Mouse (Mus musculus): ENCODE data around the gene Lsm4. TPM values are rescaled to one million over a fixed set of nuclear protein-coding genes. Genes with fewer than 3 reads are reported as not detected.

The Lsm4 gene
- total RNA-seq, 2 experiments from 2014 or later = 187 to 312 TPM

DNA sequence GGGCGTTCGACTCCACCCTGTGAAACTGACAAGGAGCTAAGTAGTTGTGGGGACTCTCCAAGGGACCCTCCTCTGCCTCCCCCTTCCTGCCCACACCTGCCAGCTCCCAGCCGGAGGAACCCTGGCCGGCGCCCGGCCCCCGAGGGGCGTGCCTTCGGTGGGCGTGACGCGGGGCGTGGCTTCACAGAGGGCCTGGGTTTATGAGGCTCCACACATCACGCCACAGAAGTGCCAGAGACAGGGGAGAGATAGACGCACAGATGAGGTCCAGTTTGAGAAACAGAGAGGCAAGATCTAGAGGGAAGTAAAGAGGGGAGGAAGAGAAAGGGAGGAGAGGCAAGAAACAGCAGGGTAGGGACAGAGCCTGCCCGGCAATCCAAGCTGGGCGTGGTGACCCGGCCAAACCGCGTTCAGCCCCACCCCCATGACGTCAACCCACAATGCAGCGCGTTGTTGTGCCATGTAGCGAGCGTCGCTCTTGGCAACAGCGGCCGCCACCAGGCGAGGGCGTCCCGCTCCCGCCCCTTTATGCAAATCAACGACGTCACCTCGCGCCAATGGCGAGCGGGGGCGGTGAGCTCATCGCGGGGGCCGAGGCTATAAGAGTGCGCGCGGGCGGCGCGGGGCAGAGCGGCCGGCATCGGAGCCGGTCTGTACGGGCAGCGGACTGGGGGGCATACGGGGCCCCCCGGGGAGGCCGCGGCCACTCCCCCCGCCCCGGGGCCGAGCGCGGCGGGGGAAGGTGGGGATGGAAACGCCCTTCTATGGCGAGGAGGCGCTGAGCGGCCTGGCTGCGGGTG is 25.5 kb downstream of the Lsm4 start, which contains the start of gene Jund:
TSS of gene Jund (plus strand) at position 640 of the 800 bp plus-strand sequence.
- ATAC-seq (replicated peaks; ENCODE audit: poor library complexity, severe bottlenecking) = peak; percentile 54

DNA sequence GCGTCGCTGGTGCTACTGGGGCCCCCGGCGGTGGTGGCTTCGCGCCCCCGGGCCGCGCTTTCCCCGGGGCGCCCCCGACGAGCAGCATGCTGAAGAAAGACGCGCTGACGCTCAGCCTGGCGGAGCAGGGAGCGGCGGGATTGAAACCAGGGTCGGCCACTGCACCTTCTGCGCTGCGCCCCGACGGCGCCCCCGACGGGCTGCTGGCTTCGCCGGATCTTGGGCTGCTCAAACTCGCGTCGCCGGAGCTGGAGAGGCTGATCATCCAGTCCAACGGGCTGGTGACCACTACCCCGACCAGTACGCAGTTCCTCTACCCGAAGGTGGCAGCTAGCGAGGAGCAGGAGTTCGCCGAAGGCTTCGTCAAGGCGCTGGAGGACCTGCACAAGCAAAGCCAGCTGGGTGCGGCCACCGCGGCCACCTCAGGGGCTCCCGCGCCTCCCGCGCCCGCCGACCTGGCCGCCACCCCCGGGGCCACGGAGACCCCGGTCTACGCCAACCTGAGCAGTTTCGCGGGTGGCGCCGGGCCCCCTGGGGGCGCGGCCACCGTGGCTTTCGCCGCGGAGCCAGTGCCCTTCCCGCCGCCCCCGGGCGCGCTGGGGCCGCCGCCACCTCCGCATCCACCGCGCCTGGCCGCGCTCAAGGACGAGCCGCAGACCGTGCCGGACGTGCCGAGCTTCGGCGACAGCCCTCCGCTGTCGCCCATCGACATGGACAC is 26.2 kb downstream of the Lsm4 start:
- no peak; the same call in 1 of the 2 replicates for ATAC-seq (replicated peaks; ENCODE audit: poor library complexity, severe bottlenecking)

DNA sequence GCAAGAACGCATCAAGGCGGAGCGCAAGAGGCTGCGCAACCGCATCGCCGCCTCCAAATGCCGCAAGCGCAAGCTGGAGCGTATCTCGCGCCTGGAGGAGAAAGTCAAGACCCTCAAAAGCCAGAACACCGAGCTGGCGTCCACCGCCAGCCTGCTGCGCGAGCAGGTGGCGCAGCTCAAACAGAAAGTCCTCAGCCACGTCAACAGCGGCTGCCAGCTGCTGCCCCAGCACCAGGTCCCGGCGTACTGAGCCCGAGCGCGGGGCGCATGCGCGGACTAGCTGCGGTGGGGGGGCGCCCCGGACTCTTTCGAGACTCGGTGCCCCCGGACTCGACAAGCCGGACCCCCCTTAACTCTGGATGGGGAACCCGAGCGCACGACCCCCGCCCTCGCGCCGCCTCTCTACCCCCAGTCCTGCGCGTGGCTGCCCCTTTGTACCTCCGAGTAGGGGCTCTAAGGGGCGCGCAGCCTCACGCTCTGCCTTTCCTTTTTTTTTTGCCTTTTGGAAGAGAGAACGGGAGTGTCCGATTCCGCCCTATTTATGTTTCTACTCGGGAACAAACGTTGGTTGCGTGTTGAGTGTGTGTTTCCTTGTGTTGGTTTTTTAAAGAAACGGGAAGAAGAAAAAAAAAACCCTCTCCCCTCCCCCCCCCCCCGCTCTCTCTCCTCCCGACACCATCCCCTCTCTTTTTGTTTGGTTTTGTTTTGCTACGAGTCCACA is 26.9 kb downstream of the Lsm4 start:
- ATAC-seq (replicated peaks; ENCODE audit: poor library complexity, severe bottlenecking) = no peak

GRCm38 (mm10) chr8:70700555-70700922 is 27.5 kb downstream of the Lsm4 start:
- ATAC-seq (replicated peaks; ENCODE audit: poor library complexity, severe bottlenecking) = peak; percentile 9

DNA sequence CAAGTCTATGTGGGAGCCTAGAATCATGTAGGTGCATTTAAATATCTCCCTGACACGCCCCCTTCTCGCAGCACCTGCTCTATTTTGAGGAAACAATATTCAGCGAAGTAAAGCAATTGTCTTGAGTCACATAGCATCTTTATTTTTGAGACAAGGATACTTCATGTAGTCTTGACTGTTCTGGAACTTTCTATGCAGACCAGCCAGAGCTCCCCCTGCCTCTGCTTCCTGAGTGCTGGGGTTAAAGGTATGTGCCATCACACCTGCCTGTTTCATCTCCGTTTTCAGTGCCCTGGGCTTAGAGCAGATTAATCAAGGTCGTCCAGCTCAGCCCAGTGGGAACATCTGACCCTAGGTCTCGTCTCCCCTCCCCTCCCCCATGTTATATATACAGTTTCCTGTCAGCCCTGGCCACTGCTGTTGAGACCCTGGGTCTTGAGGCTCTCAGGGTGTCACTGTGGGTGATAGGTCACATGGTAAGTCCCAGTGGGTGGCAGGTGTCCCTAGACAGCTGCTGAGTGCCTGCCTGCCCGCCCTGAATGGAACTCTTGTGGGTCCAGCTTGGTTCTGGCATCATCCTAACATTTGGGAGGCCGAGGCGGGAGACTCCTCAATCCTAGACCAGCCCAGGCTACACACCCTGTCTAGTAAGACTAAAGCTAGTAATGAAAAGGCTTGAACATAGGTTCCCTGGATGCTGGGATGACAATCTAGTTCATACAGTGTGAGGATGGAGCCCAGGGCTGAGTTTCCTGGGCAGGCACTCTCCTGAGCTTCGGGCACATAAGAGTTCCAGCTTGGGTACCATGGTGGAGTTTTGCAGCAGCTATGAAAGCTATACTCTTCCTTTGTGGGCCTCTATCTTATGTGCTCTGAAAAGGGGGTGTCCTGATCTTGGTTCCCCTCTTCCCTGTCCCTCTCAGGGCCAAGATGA is 28.3 kb downstream of the Lsm4 start:
- ATAC-seq (replicated peaks; ENCODE audit: poor library complexity, severe bottlenecking) = no peak

- no peak for ATAC-seq (replicated peaks; ENCODE audit: poor library complexity, severe bottlenecking)
Observed at GRCm38 (mm10) chr8:70701982-70702841, 29.2 kb downstream of the Lsm4 start.

- no peak for ATAC-seq (replicated peaks; ENCODE audit: poor library complexity, severe bottlenecking)
Observed at GRCm38 (mm10) chr8:70702842-70703182, 29.8 kb downstream of the Lsm4 start.

- no peak for ATAC-seq (replicated peaks; ENCODE audit: poor library complexity, severe bottlenecking)
Observed at GRCm38 (mm10) chr8:70703287-70703686, 30.2 kb downstream of the Lsm4 start, which contains the start of gene Iqcn. Gene Iqcn (plus strand): TSS chr8:70703457.

- no peak for ATAC-seq (replicated peaks; ENCODE audit: poor library complexity, severe bottlenecking)
Observed at GRCm38 (mm10) chr8:70708281-70708680, 35.2 kb downstream of the Lsm4 start.

DNA sequence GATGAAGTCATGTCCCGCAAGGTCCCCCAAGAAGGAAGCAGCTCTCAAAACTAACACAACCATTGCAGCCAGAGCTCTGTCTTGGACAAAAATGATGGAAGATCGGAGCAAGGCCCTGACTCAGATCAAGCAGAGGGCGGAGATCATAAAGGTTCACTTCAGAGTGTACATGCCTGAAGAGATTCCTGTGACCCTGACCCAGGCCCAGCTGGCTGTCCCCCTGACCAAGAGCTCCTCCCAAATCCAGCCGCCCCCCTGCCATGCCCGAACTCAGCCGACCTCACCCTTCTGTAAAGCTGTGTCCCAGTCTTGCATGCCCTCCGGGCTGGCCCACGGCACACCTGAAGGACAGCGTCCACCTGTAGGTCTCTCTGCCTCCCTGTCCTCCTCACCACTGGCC is 36.7 kb downstream of the Lsm4 start:
- no peak for ATAC-seq (replicated peaks; ENCODE audit: poor library complexity, severe bottlenecking)

- ATAC-seq (replicated peaks; ENCODE audit: poor library complexity, severe bottlenecking) = no peak
Observed at GRCm38 (mm10) chr8:70710296-70710695, 37.2 kb downstream of the Lsm4 start.

- no peak for ATAC-seq (replicated peaks; ENCODE audit: poor library complexity, severe bottlenecking)
Observed at GRCm38 (mm10) chr8:70711041-70711440, 38.0 kb downstream of the Lsm4 start.

DNA sequence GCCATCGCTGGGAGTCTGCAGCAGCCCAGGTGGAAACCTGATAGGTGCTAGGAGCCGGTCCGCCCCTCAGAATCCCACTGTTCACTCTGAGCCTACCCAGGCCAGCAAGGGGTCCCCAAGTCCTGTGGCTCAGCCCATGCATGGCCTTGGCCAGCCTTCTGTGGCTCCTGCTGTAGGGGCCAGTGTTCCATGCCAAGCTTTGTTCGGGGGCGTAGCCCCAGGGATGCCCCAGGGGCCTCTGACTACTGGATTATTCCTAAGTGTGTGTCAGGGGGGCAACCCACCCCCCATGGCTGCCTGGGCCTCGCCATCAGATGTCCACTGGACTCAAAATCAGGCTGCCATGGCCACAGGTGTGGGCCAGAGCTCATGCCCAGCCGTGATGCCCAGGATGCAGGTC is 40.9 kb downstream of the Lsm4 start:
- no peak for ATAC-seq (replicated peaks; ENCODE audit: poor library complexity, severe bottlenecking)

DNA sequence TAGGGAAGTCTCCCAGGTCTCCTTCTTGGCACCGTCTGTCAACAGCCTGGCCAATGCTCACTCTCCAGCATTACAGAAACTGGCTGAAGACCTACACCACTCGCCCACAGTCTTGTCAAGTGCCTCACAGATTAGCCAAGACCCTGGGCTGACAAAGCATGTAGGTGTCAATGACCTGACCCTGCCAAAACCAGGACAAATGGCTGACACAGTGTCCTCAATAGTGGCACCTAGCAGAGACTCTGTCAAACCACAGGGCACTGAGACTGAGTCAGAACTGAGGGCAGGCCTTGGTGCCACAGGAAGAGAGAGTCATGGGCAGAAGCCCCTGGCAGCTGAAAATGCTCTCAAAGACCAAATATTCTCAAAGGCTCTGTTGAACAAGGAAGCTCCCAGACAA is 42.0 kb downstream of the Lsm4 start:
- ATAC-seq (replicated peaks; ENCODE audit: poor library complexity, severe bottlenecking) = no peak

DNA sequence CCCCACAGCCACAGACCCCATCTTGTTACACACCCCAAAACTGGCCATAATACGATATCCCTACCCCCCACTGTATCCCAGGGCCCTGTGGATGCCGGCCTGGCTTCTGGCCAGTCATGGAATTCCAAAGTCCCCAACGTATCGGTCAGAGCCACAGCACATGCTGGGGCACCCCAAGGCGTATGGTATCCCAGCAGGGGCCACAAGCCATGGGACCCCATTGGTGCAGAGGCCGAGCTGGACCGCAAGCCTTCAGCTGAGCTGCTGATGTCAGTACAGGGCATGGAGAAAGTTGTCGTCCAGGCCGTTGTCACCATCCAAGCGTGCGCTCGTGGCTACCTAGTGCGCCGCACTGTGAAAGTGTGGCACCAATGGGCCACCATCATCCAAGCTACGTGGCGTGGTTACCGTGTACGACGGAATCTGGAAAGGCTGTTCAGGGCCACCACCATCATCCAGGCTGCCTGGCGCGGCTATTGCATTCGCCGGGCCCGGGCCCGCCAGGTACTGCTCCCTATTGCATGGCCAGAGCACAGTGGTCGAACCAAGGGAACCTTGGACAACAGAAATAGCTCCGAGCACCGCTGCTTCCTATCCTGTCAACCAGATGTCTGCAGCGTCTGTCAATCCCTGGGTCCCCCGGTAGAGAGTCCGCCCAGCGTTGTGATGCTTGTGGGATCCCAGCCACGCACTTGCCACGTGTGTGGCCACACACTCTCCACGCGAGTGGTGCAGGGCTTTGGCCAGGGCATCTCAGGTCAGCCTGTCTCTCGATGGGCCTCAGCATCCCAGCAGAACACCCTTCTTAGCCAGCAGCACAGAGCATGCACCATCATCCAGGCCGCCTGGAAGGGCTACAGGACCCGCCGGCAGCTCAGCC is 43.7 kb downstream of the Lsm4 start:
- no peak for ATAC-seq (replicated peaks; ENCODE audit: poor library complexity, severe bottlenecking)

DNA sequence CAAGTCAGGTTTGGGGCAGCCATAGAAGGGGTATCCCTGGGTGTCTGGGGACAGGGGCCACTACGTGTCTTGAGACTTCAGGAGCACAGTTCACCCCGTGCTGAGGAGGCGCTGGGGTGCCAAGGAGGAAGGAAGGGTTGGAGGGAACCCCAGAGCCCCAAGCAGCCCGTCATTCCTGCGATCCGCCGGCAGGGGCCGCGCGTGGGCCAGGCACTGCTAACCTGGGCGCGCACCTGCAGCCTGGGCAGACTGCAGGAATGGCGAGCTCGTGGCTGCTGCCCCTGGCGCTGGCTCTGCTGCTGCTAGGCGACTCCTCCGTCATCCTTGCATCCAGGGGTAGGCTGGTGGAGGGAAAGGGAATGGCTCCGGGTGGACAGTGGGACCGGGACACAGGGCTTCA is 45.2 kb downstream of the Lsm4 start, which contains the start of gene Gm3336:
TSS of gene Gm3336 (plus strand) at position 247 of the 400 bp plus-strand sequence.
- ATAC-seq (replicated peaks; ENCODE audit: poor library complexity, severe bottlenecking) = peak; percentile 75

DNA sequence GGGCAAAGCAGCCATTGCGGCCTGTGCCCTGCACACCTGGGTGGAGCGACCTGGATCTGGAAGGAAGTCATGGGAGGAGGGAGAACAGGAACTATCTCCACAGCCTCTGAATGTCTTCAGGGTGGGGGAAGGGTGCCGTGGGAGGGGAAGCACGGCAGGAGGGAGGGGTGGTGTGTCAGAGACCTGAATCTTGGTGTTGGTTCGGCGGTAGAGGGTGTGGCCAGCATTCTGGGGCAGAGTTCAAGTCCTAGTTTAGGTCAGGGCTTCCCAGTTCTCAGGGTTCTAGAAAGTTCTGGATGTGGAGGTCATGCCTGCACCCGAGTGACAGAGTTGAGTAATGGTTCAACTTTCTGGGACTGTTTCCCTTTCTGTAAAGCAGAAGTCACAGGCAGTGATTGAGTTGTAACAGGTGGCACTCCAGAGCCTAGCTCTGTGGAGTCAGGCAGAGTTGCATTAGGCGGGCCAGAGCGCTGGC is 46.8 kb downstream of the Lsm4 start:
- ATAC-seq (replicated peaks; ENCODE audit: poor library complexity, severe bottlenecking) = peak; percentile 42

DNA sequence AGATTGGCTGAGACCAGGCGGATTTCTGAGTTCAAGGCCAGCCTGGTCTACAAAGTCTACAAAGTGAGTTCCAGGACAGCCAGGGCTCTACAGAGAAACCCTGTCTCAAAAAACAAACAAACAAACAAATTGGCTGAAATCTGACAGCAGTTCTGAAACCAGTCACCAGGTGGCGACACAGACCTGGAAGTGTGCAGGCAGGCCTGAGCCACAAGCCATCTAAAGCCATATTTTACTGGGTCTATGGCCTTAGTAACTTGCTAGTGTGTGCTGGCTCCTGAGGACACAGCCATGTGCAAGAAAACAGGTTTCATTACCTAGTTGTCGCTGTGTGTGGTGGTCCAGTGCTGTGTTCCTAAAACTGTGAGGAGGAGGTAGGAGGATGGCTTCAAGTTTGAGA is 47.7 kb downstream of the Lsm4 start:
- ATAC-seq (replicated peaks; ENCODE audit: poor library complexity, severe bottlenecking) = peak; percentile 52

Data from granulocyte monocyte progenitor cell, adult 5-6 weeks (primary cell).